Mouse (Mus musculus) erythroblast, embryonic 14.5 days (primary cell): ENCODE data around the gene Plin3.

Experiments
- GATA1 ChIP-seq: IDR thresholded peaks from 2 replicates; pipeline ENCODE4 v1.6.1; 2012; ENCODE audit warnings: low read length, inconsistent platforms, mixed read lengths
- TAL1 ChIP-seq: IDR thresholded peaks from 3 replicates; pipeline ENCODE4 v1.6.1; 2012; ENCODE audit warnings: low read length, inconsistent platforms, mixed read lengths

- TF ChIP-seq TAL1 = no peak
- no peak for TF ChIP-seq GATA1
Measured at GRCm38 (mm10) chr17:56294241-56294640, 1.6 kb upstream of the Plin3 start.
